Mouse (Mus musculus) adrenal gland, adult 18-20 months (tissue): ENCODE results near the gene Olfr642. TPM values are rescaled to one million over a fixed set of nuclear protein-coding genes. Genes with fewer than 3 reads are reported as not detected.

Experiments used
- DNase-seq, 2 experiments: peaks; one replicate each; pipeline ENCODE4 v3.0.0; 2021 to 2022; ENCODE audit warnings: low spot score in 2 of 2
- long read RNA-seq, 2 experiments: library from polyadenylated mRNA; stranded (forward); transcript quantifications; one replicate each; pipeline ENCODE4 v2.0.0; 2021
- total RNA-seq, 2 experiments: library from RNA; stranded (reverse); gene quantifications; 1 replicate in 1 of 2; 2 replicates in 1 of 2; pipeline ENCODE4 v1.2.3; 2021

Olfr642 gene
- not detected for total RNA-seq
- long read RNA-seq, experiment 1: 0 reads
- long read RNA-seq, experiment 2: 0 reads

GRCm38 (mm10) chr7:104052566-104052965 lies at the start of gene Olfr642:
TSS of gene Olfr642 (minus strand) at chr7:104052666.
- DNase-seq: no peak

GRCm38 (mm10) chr7:104085365-104085764 lies 32.9 kb upstream of the Olfr642 start, which contains the start of gene Olfr645:
TSS of gene Olfr645 (minus strand) at chr7:104085465.
- no peak for DNase-seq

GRCm38 (mm10) chr7:104071769-104072168 lies 19.3 kb upstream of the Olfr642 start, which contains the start of gene Olfr644:
TSS of gene Olfr644 (minus strand) at chr7:104071869.
- no peak for DNase-seq

- no peak for DNase-seq
Observed at GRCm38 (mm10) chr7:104061345-104061744, 8.9 kb upstream of the Olfr642 start, which contains the start of gene 4930516K23Rik. TSS of gene 4930516K23Rik (minus strand) at chr7:104061445.

- no peak for DNase-seq
Observed at GRCm38 (mm10) chr7:104059215-104059614, 6.7 kb upstream of the Olfr642 start.

- DNase-seq: no peak
Observed at GRCm38 (mm10) chr7:104050745-104051144, 1.7 kb downstream of the Olfr642 start.

GRCm38 (mm10) chr7:104035145-104035544 lies 17.3 kb downstream of the Olfr642 start, which contains the start of gene Olfr641:
TSS of gene Olfr641 (plus strand) at chr7:104035445.
- DNase-seq: no peak

- DNase-seq: no peak
Observed at GRCm38 (mm10) chr7:104026978-104027377, 25.5 kb downstream of the Olfr642 start.

- DNase-seq: no peak
Observed at GRCm38 (mm10) chr7:104025473-104025872, 27.0 kb downstream of the Olfr642 start, which contains the start of gene Olfr640. TSS of gene Olfr640 (minus strand) at chr7:104025573.

GRCm38 (mm10) chr7:104021651-104022050 lies 30.8 kb downstream of the Olfr642 start:
- DNase-seq: no peak

- DNase-seq: no peak
Observed at GRCm38 (mm10) chr7:104018953-104019352, 33.5 kb downstream of the Olfr642 start.

GRCm38 (mm10) chr7:104017203-104017602 lies 35.3 kb downstream of the Olfr642 start, which contains the start of gene Olfr639:
TSS of gene Olfr639 (minus strand) at chr7:104017303.
- no peak for DNase-seq

- DNase-seq: no peak
Observed at GRCm38 (mm10) chr7:103999124-103999523, 53.3 kb downstream of the Olfr642 start.

GRCm38 (mm10) chr7:103998446-103998845 lies 54.0 kb downstream of the Olfr642 start, which contains the start of gene Olfr638:
TSS of gene Olfr638 (plus strand) at chr7:103998746.
- DNase-seq: no peak

Other genes with a start within 250 kb of the Olfr642 start
- gene Hbb-bt, start 238.7 kb downstream of the Olfr642 start, total RNA-seq: 100 to 1,000 TPM; 185 to 588 TPM
- 1,000 to 10,000 TPM; 1,754 to 4,577 TPM for gene Hbb-bs, start 224.6 kb downstream of the Olfr642 start, total RNA-seq
- gene Hbb-bh2, start 212.1 kb downstream of the Olfr642 start, total RNA-seq: not detected
- gene Hbb-bh1, start 209.5 kb downstream of the Olfr642 start, total RNA-seq: not detected
- not detected for gene Hbb-y, start 199.4 kb downstream of the Olfr642 start, total RNA-seq
- gene Olfr66, start 166.4 kb downstream of the Olfr642 start, total RNA-seq: not detected
- gene Olfr64, start 158.2 kb downstream of the Olfr642 start, total RNA-seq: not detected
- gene Olfr65, start 149.2 kb downstream of the Olfr642 start, total RNA-seq: not detected
- not detected for gene Olfr631, start 123.8 kb downstream of the Olfr642 start, total RNA-seq
- not detected for gene Olfr632, start 118.3 kb downstream of the Olfr642 start, total RNA-seq
- gene Olfr633, start 108.2 kb downstream of the Olfr642 start, total RNA-seq: not detected
- gene Olfr635, start 81.5 kb downstream of the Olfr642 start, total RNA-seq: under 1 TPM in 1 of 2 experiments, not detected in 1; 0.03 TPM
- gene Olfr638, start 53.9 kb downstream of the Olfr642 start, total RNA-seq: not detected
- under 1 TPM in 1 of 2 experiments, not detected in 1; 0.10 TPM for gene Olfr639, start 35.4 kb downstream of the Olfr642 start, total RNA-seq
- gene Olfr640, start 27.1 kb downstream of the Olfr642 start, total RNA-seq: not detected
- gene Olfr641, start 17.2 kb downstream of the Olfr642 start, total RNA-seq: not detected
- gene 4930516K23Rik, start 8.8 kb upstream of the Olfr642 start, total RNA-seq: not detected
- not detected for gene Olfr644, start 19.2 kb upstream of the Olfr642 start, total RNA-seq
- not detected for gene Olfr645, start 32.8 kb upstream of the Olfr642 start, total RNA-seq
- not detected for gene Olfr646, start 52.2 kb upstream of the Olfr642 start, total RNA-seq
- gene Ubqln5, start 77.2 kb upstream of the Olfr642 start, total RNA-seq: not detected
- not detected for gene Olfr643, start 84.7 kb upstream of the Olfr642 start, total RNA-seq
- gene Ubqln3, start 90.6 kb upstream of the Olfr642 start, total RNA-seq: not detected
- gene Ubqlnl, start 97.9 kb upstream of the Olfr642 start, total RNA-seq: not detected
- not detected for gene Olfm5, start 112.2 kb upstream of the Olfr642 start, total RNA-seq
- gene Olfr648, start 130.7 kb upstream of the Olfr642 start, total RNA-seq: not detected
- not detected for gene Olfr649, start 143.3 kb upstream of the Olfr642 start, total RNA-seq
- gene Trim6, start 166.1 kb upstream of the Olfr642 start, total RNA-seq: under 1 TPM; 0.29 to 0.46 TPM
- gene Trim34a, start 191.8 kb upstream of the Olfr642 start, total RNA-seq: 1 to 10 TPM; 4.4 to 6.1 TPM
- gene Trim5, start 235.4 kb upstream of the Olfr642 start, total RNA-seq: 1 to 10 TPM; 2.0 to 2.8 TPM